Comparison of ENCODE assay signal across 8 mouse cellular contexts in the genomic region with DNA sequence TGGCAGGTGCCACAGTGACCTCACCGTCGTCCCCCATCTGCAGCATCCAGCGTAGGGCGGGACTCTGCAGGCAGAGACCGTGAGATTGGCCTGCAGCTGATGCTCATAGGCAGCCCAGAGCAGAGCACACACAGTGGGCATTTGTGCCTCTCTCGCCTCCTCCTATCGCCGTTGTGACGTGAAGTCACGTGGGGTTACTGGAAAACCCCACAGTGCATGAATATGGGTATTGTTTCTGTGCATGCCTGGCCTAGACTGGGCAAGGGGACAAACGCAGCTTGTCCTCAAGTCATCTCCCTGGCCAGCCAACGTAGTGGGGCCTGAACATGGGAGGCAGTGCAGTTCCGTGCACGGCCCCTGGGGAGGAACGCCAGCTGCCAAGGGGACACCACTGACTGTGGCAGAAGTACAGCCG. TPM values are rescaled to one million over a fixed set of nuclear protein-coding genes. Genes with fewer than 3 reads are reported as not detected.
DNase-seq lines count a peak whose midpoint lies in the region; ATAC-seq and TF ChIP-seq lines count a peak whose summit lies in the region.

No protein-coding gene starts in this region.

- WGBS in embryonic facial prominence, embryonic 11.5 days = 53% methylated on average over 16 of the region's 16 CpGs
- 79% methylated on average over 16 of the region's 16 CpGs for WGBS in heart, postnatal 0 days
- 47% methylated on average over 16 of the region's 16 CpGs for WGBS in olfactory bulb, adult 2 months

- no peak overlapping the region for H3K27ac ChIP-seq in embryonic facial prominence, embryonic 11.5 days (replicated peaks; ENCODE audit: low read depth, low read length)
- H3K27ac ChIP-seq in heart, postnatal 0 days (ENCODE audit: low read depth) = 0 out of 2 replicates have a peak overlapping the region, but pooled peaks have one; percentile 67
- H3K27ac ChIP-seq in olfactory bulb, adult 2 months (ENCODE audit: insufficient read depth, low read depth, low read length) = peak overlapping the region; percentile 47; the same call in 1 of the 2 replicates

- H3K4me2 ChIP-seq in embryonic facial prominence, embryonic 11.5 days (ENCODE audit: low read depth, low read length) = no peak overlapping the region
- no peak overlapping the region for H3K4me2 ChIP-seq in heart, postnatal 0 days (ENCODE audit: low read depth, low read length)

- H3K4me1 ChIP-seq in embryonic facial prominence, embryonic 11.5 days (ENCODE audit: control insufficient read depth, insufficient read depth, low read length) = no peaks in the 10 kb centered on the region
- H3K4me1 ChIP-seq in heart, postnatal 0 days (ENCODE audit: control insufficient read depth, insufficient read depth) = peaks cover 15% of the 10 kb centered on the region
- peaks cover 18% of the 10 kb centered on the region for H3K4me1 ChIP-seq in olfactory bulb, adult 2 months (ENCODE audit: control insufficient read depth, insufficient read depth, low read length)

- ATAC-seq in embryonic facial prominence, embryonic 11.5 days (replicated peaks; ENCODE audit: insufficient number of reproducible peaks, low FRiP score, low TSS enrichment, low read depth) = peak; percentile 77
- peak; percentile 58 for ATAC-seq in heart, postnatal 0 days (ENCODE audit: insufficient read depth, low read depth)

- H3K9ac ChIP-seq in embryonic facial prominence, embryonic 11.5 days (replicated peaks; ENCODE audit: low read length) = no peak overlapping the region
- H3K9ac ChIP-seq in heart, postnatal 0 days (replicated peaks; ENCODE audit: low read depth, low read length) = no peak overlapping the region

- H3K9me3 ChIP-seq in embryonic facial prominence, embryonic 11.5 days (replicated peaks; ENCODE audit: control insufficient read depth, low read length) = no peaks in the 10 kb centered on the region
- H3K9me3 ChIP-seq in heart, postnatal 0 days (replicated peaks; ENCODE audit: control insufficient read depth, low read length) = no peaks in the 10 kb centered on the region

- no peaks in the 10 kb centered on the region for H3K27me3 ChIP-seq in embryonic facial prominence, embryonic 11.5 days (ENCODE audit: control insufficient read depth, insufficient read depth, low read length)
- H3K27me3 ChIP-seq in heart, postnatal 0 days (ENCODE audit: control insufficient read depth, insufficient read depth, low read length) = no peaks in the 10 kb centered on the region

- TF ChIP-seq POLR2A in olfactory bulb, adult 2 months (IDR thresholded peaks at IDR 0.05; ENCODE audit: insufficient read depth, low read depth, low read length) = no peak

- peak; percentile 49 for DNase-seq in thymus, postnatal 4 days
- no peak for DNase-seq in thymus, postnatal 14 days
- DNase-seq in embryonic facial prominence, embryonic 11.5 days (ENCODE audit: low spot score) = no peak
- DNase-seq in heart, postnatal 0 days (ENCODE audit: low spot score) = no peak
- peak; percentile 70 to 74 for DNase-seq in left cerebral cortex, adult 9 months (ENCODE audit: low spot score in 2 of 2)
- no peak for DNase-seq in embryo, embryonic 9.5 days (ENCODE audit: extremely low spot score)
- no peak for DNase-seq in kidney, adult 11 months

- H3K36me3 ChIP-seq in embryonic facial prominence, embryonic 11.5 days (replicated peaks; ENCODE audit: control insufficient read depth, insufficient read depth, low read depth, low read length) = no peaks in the 10 kb centered on the region
- peaks cover 1% of the 10 kb centered on the region for H3K36me3 ChIP-seq in heart, postnatal 0 days (replicated peaks; ENCODE audit: control insufficient read depth, insufficient read depth, low read length)

- TF ChIP-seq EP300 in heart, postnatal 0 days (IDR thresholded peaks at IDR 0.05; ENCODE audit: low read depth) = no peak

- TF ChIP-seq CTCF in heart, postnatal 0 days (IDR thresholded peaks at IDR 0.05; ENCODE audit: low read depth) = no peak
- peak; percentile 41; the same call in 1 of the 2 replicates for TF ChIP-seq CTCF in olfactory bulb, adult 2 months (IDR thresholded peaks at IDR 0.05; ENCODE audit: insufficient read depth, low read depth, low read length)

- no peak overlapping the region for H3K4me3 ChIP-seq in embryonic facial prominence, embryonic 11.5 days (ENCODE audit: low read depth, low read length)
- H3K4me3 ChIP-seq in heart, postnatal 0 days (ENCODE audit: low read depth, low read length) = no peak overlapping the region
- no peak overlapping the region for H3K4me3 ChIP-seq in olfactory bulb, adult 2 months (ENCODE audit: insufficient read depth, low read depth, low read length)

RNA-seq across cellular contexts. Expression of a gene that starts 27.3 kb away (rescaled TPM):
- 55.3 and 55.4 TPM in 2 replicates for polyA plus RNA-seq in embryonic facial prominence, embryonic 11.5 days (2014; fragmentation: Nextera tagmentation; extraction: Ambion mirVana)
- 51.9 and 72.4 TPM in 2 replicates for total RNA-seq in heart, postnatal 0 days (2014; rRNA removed; ENCODE audit: low replicate concordance)
- polyA plus RNA-seq in heart, postnatal 0 days (2015; fragmentation: Nextera tagmentation; extraction: Ambion mirVana) = 99.3 and 99.4 TPM in 2 replicates
- polyA plus RNA-seq in olfactory bulb, adult 2 months (2012; ENCODE audit: insufficient read depth, insufficient read length, low replicate concordance, missing spikeins) = not detected in 2 replicates

Comparison
In these comparisons a context has a peak if more than half of its experiments do, and no peak if none do; other contexts are left out.
1. DNase-seq: peak in thymus, postnatal 4 days (single experiment) and left cerebral cortex, adult 9 months (2 of 2); none in thymus, postnatal 14 days (single experiment), embryonic facial prominence, embryonic 11.5 days (single experiment), heart, postnatal 0 days (single experiment), embryo, embryonic 9.5 days (single experiment) and kidney, adult 11 months (single experiment).
2. RNA of a gene that starts 27.3 kb away (polyA plus RNA-seq): 99.3 to 99.4 TPM in heart, postnatal 0 days and 55.3 to 55.4 TPM in embryonic facial prominence, embryonic 11.5 days; not detected in olfactory bulb, adult 2 months; every median in the first group is over 10 times any median in the second.